Mouse (Mus musculus) kidney, postnatal 36 days (tissue): ENCODE data around the gene Nav3.
A peak's percentile ranks its signal among the peaks of the same experiment; 100 is the strongest.

Source experiments
- DNase-seq, 2 experiments: peaks; one replicate each; pipeline ENCODE4 v3.0.0; 2021 to 2022; ENCODE audit warnings: mixed read lengths in 2 of 2

The Nav3 gene

GRCm38 (mm10) chr10:110380792-110381191 lies 75.2 kb downstream of the Nav3 start:
- no peak for DNase-seq

- no peak for DNase-seq
Measured at GRCm38 (mm10) chr10:110372724-110373455, 83.1 kb downstream of the Nav3 start.

DNA sequence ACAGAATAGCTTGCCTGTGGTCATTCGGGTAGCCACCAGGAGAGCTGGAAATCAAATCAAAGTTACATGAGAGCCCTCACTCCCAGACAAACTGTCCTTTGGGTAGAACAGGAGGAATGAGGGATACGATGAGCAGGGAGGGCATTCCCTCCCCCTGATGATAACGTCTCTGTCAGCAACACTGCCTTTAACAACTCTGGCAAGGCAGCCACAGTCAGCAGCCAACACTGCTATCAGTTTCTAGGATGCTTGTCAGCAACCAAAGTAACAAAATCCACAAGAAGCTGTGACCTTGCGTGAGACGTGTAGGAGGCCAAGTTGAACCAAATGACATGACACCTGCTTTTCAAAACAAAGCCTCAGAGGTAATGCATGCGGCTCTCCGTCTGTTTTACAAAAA lies 103.9 kb downstream of the Nav3 start:
- DNase-seq = no peak

DNA sequence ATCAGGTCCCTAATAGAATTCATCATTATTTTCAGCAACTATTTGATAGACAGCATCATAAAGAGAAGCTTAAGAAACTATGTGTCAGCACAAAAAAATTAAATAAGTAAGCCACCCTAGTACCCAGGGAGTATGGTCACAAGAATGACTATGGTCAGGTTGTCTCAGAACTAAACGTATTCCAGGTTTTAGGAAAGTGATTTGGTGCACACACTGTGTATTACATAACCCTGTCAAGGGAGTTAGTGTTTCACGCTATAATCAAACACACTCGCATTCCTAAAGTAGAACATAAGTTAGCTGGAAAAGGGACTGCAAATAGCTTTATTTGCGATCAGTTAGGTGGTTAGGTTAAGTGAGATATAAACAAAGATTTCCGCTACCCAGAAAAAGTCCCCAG lies 126.0 kb downstream of the Nav3 start:
- no peak for DNase-seq

GRCm38 (mm10) chr10:110329629-110330028 lies 126.4 kb downstream of the Nav3 start:
- DNase-seq = peak in 1 of 2 experiments; percentile 1

DNA sequence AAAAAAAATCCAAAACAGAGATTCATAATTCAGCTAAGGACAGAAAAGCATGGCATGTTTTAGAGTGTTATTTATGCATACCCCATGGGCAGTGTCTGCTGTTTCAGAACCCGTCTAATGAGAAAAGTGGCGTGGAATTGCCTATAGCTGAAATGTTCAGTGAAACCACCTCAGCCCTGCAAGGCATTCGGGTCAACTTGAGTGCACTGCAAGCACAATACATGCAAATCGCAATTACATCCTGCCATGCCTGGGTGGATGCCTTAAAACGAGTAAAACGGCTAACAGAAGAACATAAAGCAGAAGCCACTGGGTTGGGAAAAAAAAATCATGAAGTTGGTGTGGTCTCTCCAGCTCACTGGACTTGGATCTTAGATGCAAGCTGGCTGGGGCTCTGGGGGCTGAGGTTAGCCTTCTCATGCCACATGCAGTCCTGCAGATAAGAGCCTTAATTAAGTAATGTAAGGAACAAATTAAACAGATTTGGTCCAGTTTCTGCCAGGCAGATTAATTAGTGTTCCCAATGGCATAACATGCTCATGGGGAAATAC lies 133.8 kb downstream of the Nav3 start:
- no peak for DNase-seq

- DNase-seq = no peak
Measured at GRCm38 (mm10) chr10:110317275-110317674, 138.7 kb downstream of the Nav3 start.

DNA sequence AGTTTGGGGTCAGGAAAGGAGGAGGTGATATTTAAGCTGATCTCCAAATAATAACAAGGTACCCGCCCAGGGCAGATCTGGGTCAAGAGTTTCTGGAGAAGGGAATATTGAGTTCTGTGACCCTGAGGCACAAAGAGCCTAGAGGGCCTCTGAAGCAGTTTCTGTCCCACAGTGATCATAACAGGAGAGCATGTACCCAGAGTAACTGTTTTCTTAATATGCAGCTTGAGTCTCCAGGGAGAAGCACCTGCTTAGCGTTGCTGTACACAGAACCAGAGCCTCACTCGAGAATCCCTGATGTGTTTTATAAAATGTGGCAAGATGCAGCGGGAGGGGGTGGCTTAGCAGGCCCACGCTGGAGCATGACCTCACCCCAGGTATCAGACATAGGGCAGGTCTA lies 141.5 kb downstream of the Nav3 start:
- no peak for DNase-seq

DNA sequence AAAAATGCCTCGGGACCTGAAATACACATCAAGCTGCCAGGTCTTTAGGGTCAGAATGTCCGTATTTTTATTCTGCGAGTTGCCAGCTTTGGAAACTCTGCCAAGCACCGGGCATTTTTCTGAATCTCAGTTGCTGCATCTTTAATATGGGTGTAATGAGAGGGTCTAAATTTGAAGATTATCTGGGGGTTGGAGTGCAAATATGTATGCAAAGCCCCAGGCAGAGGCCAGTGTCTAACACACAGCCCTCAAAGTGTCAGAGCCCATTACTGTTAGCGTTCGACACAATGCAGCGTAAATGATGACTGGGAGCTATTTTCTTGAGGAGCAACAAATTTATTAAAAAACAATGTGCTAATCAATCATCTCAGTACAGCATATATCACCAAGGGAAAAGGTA lies 142.0 kb downstream of the Nav3 start:
- no peak for DNase-seq

DNA sequence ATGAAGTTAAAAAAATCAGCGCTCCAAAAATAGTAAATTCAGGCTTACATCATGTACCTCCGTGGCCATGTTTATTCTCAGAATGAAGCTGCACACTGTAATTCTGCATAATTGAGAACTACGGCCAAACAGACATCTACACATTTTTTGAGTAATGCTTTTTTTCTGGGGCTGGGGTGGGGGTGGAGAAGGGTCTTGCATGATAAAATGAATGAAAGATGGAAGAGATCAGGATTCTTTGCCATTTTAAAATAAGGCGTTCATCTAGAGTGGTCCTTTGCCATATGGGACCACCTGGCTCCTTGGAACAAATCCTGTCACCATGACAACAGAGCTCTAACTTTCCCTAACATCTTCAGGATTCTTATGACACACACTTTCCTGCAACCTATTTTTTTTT lies 146.5 kb downstream of the Nav3 start:
- no peak for DNase-seq

- no peak for DNase-seq
Measured at GRCm38 (mm10) chr10:110305609-110306008, 150.4 kb downstream of the Nav3 start.

- DNase-seq = no peak
Measured at GRCm38 (mm10) chr10:110290016-110290623, 165.9 kb downstream of the Nav3 start.

DNA sequence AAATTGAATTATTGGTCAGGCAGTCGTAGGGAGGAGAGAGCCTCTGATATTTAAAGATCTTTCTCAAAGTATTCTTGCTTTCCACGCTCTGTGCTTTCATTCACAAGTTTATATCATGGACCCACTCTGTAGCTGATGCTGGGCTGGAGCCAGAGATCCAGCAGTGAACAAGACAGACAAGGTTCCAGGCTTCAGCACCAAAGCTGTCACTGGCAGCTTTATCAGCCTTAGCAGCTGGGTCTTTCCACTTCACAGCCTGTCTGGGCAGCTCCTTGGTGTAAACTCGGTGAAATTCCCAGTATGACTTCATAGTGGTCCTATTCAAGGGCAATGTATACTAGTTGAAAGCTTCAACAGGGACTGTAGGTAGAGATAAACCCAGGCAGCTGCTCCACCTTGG lies 172.1 kb downstream of the Nav3 start:
- no peak for DNase-seq

GRCm38 (mm10) chr10:110272818-110273217 lies 183.2 kb downstream of the Nav3 start:
- DNase-seq = no peak

- DNase-seq = no peak
Measured at GRCm38 (mm10) chr10:110270561-110270960, 185.4 kb downstream of the Nav3 start.

- no peak for DNase-seq
Measured at GRCm38 (mm10) chr10:110242128-110242561, 213.9 kb downstream of the Nav3 start.

DNA sequence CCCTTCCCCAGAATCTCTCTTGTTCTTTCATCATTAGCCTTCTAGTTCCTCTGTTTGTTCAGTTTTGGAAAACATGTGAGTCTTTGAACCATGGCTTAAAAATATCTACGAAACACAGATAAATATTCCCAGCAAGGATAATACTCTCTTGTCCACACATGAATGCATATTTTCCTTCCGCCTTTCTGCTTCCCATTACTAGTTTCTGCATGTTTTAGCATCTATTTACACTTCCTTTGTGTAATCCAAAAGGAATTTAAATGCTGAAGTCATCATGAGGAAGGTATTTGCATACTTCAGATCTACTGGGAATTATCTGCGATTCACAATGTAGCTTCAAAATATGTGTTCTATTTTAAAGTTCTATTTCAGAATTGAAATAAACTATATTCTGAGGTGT lies 215.3 kb downstream of the Nav3 start:
- DNase-seq = no peak

DNA sequence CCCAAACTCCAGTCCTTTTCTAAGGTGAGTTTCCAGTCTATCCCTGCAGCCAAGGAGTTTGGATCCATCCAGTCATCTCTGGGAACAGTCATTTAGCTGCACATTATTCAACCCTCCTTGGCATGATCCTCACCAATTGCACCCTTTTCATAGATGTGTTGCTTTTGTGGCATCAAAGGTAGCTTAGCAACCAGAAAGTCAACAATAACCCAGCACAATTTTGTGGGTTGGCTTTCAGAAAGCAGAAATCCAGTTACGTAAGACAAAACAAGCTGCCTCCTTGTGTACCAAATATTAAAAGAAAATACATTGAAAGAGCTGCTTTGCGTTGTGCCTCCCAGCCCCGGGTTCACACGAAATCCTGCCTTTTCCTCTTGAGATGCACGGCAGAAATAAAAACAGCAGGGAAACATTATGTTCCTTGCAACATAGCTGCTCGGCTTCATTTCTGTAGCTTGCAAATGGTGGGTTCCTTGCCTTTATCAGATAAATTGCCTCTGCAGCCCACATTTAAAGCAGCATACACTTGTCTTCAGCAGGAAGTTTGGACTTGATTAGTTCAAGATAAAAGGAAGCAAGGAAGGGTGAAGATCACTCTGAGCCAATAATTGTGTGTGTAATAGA lies 222.6 kb downstream of the Nav3 start:
- no peak for DNase-seq

- no peak for DNase-seq
Measured at GRCm38 (mm10) chr10:110206411-110206810, 249.6 kb downstream of the Nav3 start.

DNA sequence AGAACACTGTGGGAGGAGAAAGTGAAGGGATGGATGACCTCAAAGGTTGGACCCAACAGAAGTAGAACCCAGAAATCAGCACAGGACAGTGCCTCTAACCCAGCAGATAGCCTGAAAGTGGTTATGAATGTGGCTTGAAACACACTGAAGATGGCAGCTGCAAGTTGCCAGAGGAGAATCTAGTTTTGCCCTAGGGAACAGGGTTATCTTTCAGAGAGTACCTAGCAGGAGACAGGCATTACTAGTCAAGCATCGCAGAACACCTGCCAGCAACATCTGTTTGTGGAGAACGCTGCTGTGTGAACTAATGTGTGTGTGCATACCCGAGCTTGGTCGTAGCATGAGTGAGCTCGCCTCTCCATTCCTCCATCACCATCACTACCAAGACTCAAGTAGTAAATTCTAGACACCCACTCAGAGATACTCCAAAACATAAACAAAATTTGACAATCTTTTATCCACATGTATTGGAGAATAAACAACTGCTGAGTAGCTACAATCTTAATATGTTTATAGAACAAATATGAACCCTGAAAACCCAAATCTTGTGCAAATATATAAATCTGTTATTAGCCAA lies 251.8 kb downstream of the Nav3 start:
- no peak for DNase-seq

GRCm38 (mm10) chr10:110192881-110193280 lies 263.1 kb downstream of the Nav3 start:
- DNase-seq = no peak

- no peak for DNase-seq
Measured at GRCm38 (mm10) chr10:110192026-110192805, 263.8 kb downstream of the Nav3 start.

GRCm38 (mm10) chr10:110186242-110186641 lies 269.8 kb downstream of the Nav3 start:
- DNase-seq = no peak
